Mouse (Mus musculus) liver, embryonic 15.5 days (tissue): Measurements from ENCODE around the gene Plch2. TPM values are rescaled to one million over a fixed set of nuclear protein-coding genes. Genes with fewer than 3 reads are reported as not detected.

Source experiments
- ATAC-seq: fragments of 200-750 bp; cut with Nextera tagmentation; 2 replicates; pipeline ENCODE4 v1.8.0; 2017; ENCODE audit warnings: moderate number of reproducible peaks, mild to moderate bottlenecking, moderate library complexity; ENCODE audit not compliant: insufficient read depth
- H3K27ac ChIP-seq: fragments of 300-500 bp; sonication (generic); replicated peaks from 2 replicates; pipeline ENCODE4 v1.5.1; 2015; ENCODE audit warnings: mild to moderate bottlenecking, inconsistent platforms
- H3K27me3 ChIP-seq: fragments of 300-500 bp; sonication (generic); 2 replicates; pipeline ENCODE4 v1.6.1; 2015; ENCODE audit warnings: mild to moderate bottlenecking, inconsistent platforms
- H3K36me3 ChIP-seq: fragments of 300-500 bp; sonication (generic); replicated peaks from 2 replicates; pipeline ENCODE4 v1.6.1; 2015; ENCODE audit warnings: moderate library complexity, mild to moderate bottlenecking, inconsistent platforms
- H3K4me1 ChIP-seq: fragments of 300-500 bp; sonication (generic); replicated peaks from 2 replicates; pipeline ENCODE4 v1.6.1; 2015; ENCODE audit warnings: inconsistent platforms
- H3K4me2 ChIP-seq: fragments of 300-500 bp; sonication (generic); 2 replicates; pipeline ENCODE4 v1.6.1; 2015; ENCODE audit warnings: moderate library complexity, mild to moderate bottlenecking, inconsistent platforms
- H3K4me3 ChIP-seq: fragments of 300-500 bp; sonication (generic); replicated peaks from 2 replicates; pipeline ENCODE4 v1.5.1; 2015; ENCODE audit warnings: mild to moderate bottlenecking, inconsistent platforms
- H3K9ac ChIP-seq: fragments of 300-500 bp; sonication (generic); 2 replicates; pipeline ENCODE4 v1.6.1; 2015; ENCODE audit warnings: moderate library complexity, mild to moderate bottlenecking, inconsistent platforms
- H3K9me3 ChIP-seq: fragments of 300-500 bp; sonication (generic); replicated peaks from 2 replicates; pipeline ENCODE4 v1.6.1; 2016; ENCODE audit warnings: inconsistent platforms
- WGBS: fragments of 180-500 bp; shearing (Covaris S2); methylation state at CpG from one replicate; pipeline ENCODE4 v1.1.7; 2015; ENCODE audit warnings: mixed read lengths; ENCODE audit not compliant: insufficient replicate concordance; 5-methylcytosine and 5-hydroxymethylcytosine counted together
- polyA plus RNA-seq: library from polyadenylated mRNA; unstranded; fragments of >200 nt; fragmentation: Nextera tagmentation; extraction: Ambion mirVana; gene quantifications from 2 replicates; pipeline ENCODE4 v1.2.1, GENCODE M21; 2015

The Plch2 gene
- polyA plus RNA-seq, 1 experiment from 2014 or later = not detected

GRCm38 (mm10) chr4:154942632-154943322 lies 113.8 kb downstream of the Plch2 start:
- H3K36me3 ChIP-seq = no peaks in the 10 kb centered on the region
- no peak overlapping the region for H3K27ac ChIP-seq
- H3K4me1 ChIP-seq = peaks cover 17% of the 10 kb centered on the region
- 71% methylated on average over 10 of the region's 10 CpGs for WGBS
- no peak for ATAC-seq
- no peak overlapping the region for H3K4me3 ChIP-seq
- H3K4me2 ChIP-seq = no peak overlapping the region
- peaks cover 39% of the 10 kb centered on the region for H3K27me3 ChIP-seq
- no peak overlapping the region for H3K9ac ChIP-seq
- 0 out of 2 replicates have a peak, but pooled peaks cover 4% of the 10 kb centered on the region for H3K9me3 ChIP-seq

GRCm38 (mm10) chr4:154941831-154942230 lies 114.8 kb downstream of the Plch2 start:
- Histone ChIP-seq H3K9me3 (0 out of 2 replicates have a peak, but pooled peaks cover 4% of the 10 kb centered on the region), H3K36me3 (no peaks in the 10 kb centered on the region), H3K27me3 (peaks cover 34% of the 10 kb centered on the region), H3K4me3 (no peak overlapping the region), H3K4me1 (peaks cover 17% of the 10 kb centered on the region), H3K4me2 (no peak overlapping the region), H3K27ac (no peak overlapping the region), H3K9ac (no peak overlapping the region)
- 74% methylated on average over 5 of the region's 5 CpGs for WGBS
- ATAC-seq = no peak

GRCm38 (mm10) chr4:154940156-154940555 lies 116.4 kb downstream of the Plch2 start:
- H3K9ac ChIP-seq = no peak overlapping the region
- 79% methylated on average over 2 of the region's 2 CpGs for WGBS

GRCm38 (mm10) chr4:154937746-154938145 lies 118.8 kb downstream of the Plch2 start:
- H3K9ac ChIP-seq = no peak overlapping the region
- WGBS = 48% methylated on average over 1 of the region's 1 CpGs
- ATAC-seq = no peak
- 0 out of 2 replicates have a peak overlapping the region, but pooled peaks have one; percentile 4 for H3K27ac ChIP-seq
- 0 out of 2 replicates have a peak, but pooled peaks cover 4% of the 10 kb centered on the region for H3K9me3 ChIP-seq
- H3K36me3 ChIP-seq = no peaks in the 10 kb centered on the region
- no peak overlapping the region for H3K4me2 ChIP-seq
- H3K4me3 ChIP-seq = no peak overlapping the region
- H3K27me3 ChIP-seq = peaks cover 9% of the 10 kb centered on the region
- H3K4me1 ChIP-seq = peaks cover 23% of the 10 kb centered on the region

More at GRCm38 (mm10) chr4:154940156-154940555, 116.4 kb downstream of the Plch2 start:
- no peak overlapping the region for H3K4me2 ChIP-seq
- peaks cover 15% of the 10 kb centered on the region for H3K4me1 ChIP-seq
- no peak overlapping the region for H3K4me3 ChIP-seq
- no peak overlapping the region for H3K27ac ChIP-seq
- 0 out of 2 replicates have a peak, but pooled peaks cover 4% of the 10 kb centered on the region for H3K9me3 ChIP-seq
- no peaks in the 10 kb centered on the region for H3K36me3 ChIP-seq
- H3K27me3 ChIP-seq = peaks cover 19% of the 10 kb centered on the region
- no peak for ATAC-seq

GRCm38 (mm10) chr4:154936542-154937255 lies 119.9 kb downstream of the Plch2 start:
- ATAC-seq = no peak
- H3K4me1 ChIP-seq = peaks cover 26% of the 10 kb centered on the region
- no peak overlapping the region for H3K4me3 ChIP-seq
- peaks cover 9% of the 10 kb centered on the region for H3K27me3 ChIP-seq
- no peak overlapping the region for H3K27ac ChIP-seq
- WGBS = 56% methylated on average over 8 of the region's 8 CpGs
- H3K9ac ChIP-seq = no peak overlapping the region
- H3K36me3 ChIP-seq = no peaks in the 10 kb centered on the region
- 0 out of 2 replicates have a peak, but pooled peaks cover 1% of the 10 kb centered on the region for H3K9me3 ChIP-seq
- H3K4me2 ChIP-seq = no peak overlapping the region

- Histone ChIP-seq H3K27me3 (peaks cover 6% of the 10 kb centered on the region), H3K9me3 (no peaks in the 10 kb centered on the region), H3K36me3 (no peaks in the 10 kb centered on the region), H3K4me1 (peaks cover 26% of the 10 kb centered on the region), H3K4me3 (no peak overlapping the region), H3K9ac (no peak overlapping the region), H3K27ac (no peak overlapping the region; the same call in 1 of the 2 replicates), H3K4me2 (no peak overlapping the region)
- 87% methylated on average over 7 of the region's 7 CpGs for WGBS
- no peak for ATAC-seq
Measured at GRCm38 (mm10) chr4:154935788-154936187, 120.8 kb downstream of the Plch2 start.

- 76% methylated on average over 2 of the region's 2 CpGs for WGBS
- Histone ChIP-seq H3K9ac (no peak overlapping the region), H3K27ac (no peak overlapping the region), H3K9me3 (no peaks in the 10 kb centered on the region), H3K4me2 (no peak overlapping the region), H3K4me3 (no peak overlapping the region), H3K36me3 (no peaks in the 10 kb centered on the region), H3K27me3 (no peaks in the 10 kb centered on the region), H3K4me1 (peaks cover 34% of the 10 kb centered on the region)
- no peak for ATAC-seq
Measured at GRCm38 (mm10) chr4:154934800-154935199, 121.8 kb downstream of the Plch2 start.

- Histone ChIP-seq H3K27ac (no peak overlapping the region), H3K9me3 (no peaks in the 10 kb centered on the region), H3K27me3 (no peaks in the 10 kb centered on the region), H3K4me1 (peaks cover 47% of the 10 kb centered on the region), H3K4me2 (no peak overlapping the region), H3K9ac (no peak overlapping the region), H3K36me3 (no peaks in the 10 kb centered on the region), H3K4me3 (no peak overlapping the region)
- 62% methylated on average over 13 of the region's 13 CpGs for WGBS
- ATAC-seq = no peak
Measured at GRCm38 (mm10) chr4:154933306-154933907, 123.2 kb downstream of the Plch2 start.

Other genes starting within 250 kb of the Plch2 start
- gene Ttc34, start 219.3 kb downstream of the Plch2 start, polyA plus RNA-seq = not detected in 2 replicates
- gene Mmel1, start 187.2 kb downstream of the Plch2 start, polyA plus RNA-seq = 2.3 and 3.1 TPM in 2 replicates
- gene Fam213b, start 157.6 kb downstream of the Plch2 start, polyA plus RNA-seq = 8.1 and 9.0 TPM in 2 replicates
- 56.7 and 64.6 TPM in 2 replicates for gene Tnfrsf14, start 128.2 kb downstream of the Plch2 start, polyA plus RNA-seq
- 0.15 and 0.17 TPM in 2 replicates for gene Hes5, start 95.9 kb downstream of the Plch2 start, polyA plus RNA-seq
- gene Pank4, start 92.7 kb downstream of the Plch2 start, polyA plus RNA-seq = 21.7 and 24.4 TPM in 2 replicates
- 7.5 and 8.3 TPM in 2 replicates for gene Pex10, start 10.2 kb upstream of the Plch2 start, polyA plus RNA-seq
- gene Rer1, start 29.6 kb upstream of the Plch2 start, polyA plus RNA-seq = 78.0 and 81.0 TPM in 2 replicates
- gene Morn1, start 29.8 kb upstream of the Plch2 start, polyA plus RNA-seq = 0.88 and 1.1 TPM in 2 replicates
- gene Ski, start 165.8 kb upstream of the Plch2 start, polyA plus RNA-seq = 2.1 and 2.6 TPM in 2 replicates
- gene Faap20, start 193.0 kb upstream of the Plch2 start, polyA plus RNA-seq = 18.2 and 19.7 TPM in 2 replicates